Mouse (Mus musculus) limb, embryonic 11.5 days (tissue): Measurements from ENCODE around the gene Fkbp2. TPM values are rescaled to one million over a fixed set of nuclear protein-coding genes. Genes with fewer than 3 reads are reported as not detected.

ENCODE experiments used
- ATAC-seq: fragments of 200-750 bp; cut with Nextera tagmentation; 2 replicates; pipeline ENCODE4 v1.8.0; 2017; ENCODE audit warnings: low read depth; ENCODE audit not compliant: insufficient number of reproducible peaks, low FRiP score, low TSS enrichment
- DNase-seq: peaks from one replicate; pipeline ENCODE4 v3.0.0-alpha.2; 2015; ENCODE audit warnings: low spot score
- H3K27ac ChIP-seq: fragments of 300-500 bp; sonication (generic); replicated peaks from 2 replicates; pipeline ENCODE4 v1.5.1; 2014; ENCODE audit warnings: low read depth, mild to moderate bottlenecking, low read length
- H3K27me3 ChIP-seq: fragments of 300-500 bp; sonication (generic); 2 replicates; pipeline ENCODE4 v1.6.1; 2014; ENCODE audit warnings: mild to moderate bottlenecking, low read length, mixed read lengths; ENCODE audit not compliant: control insufficient read depth, insufficient read depth
- H3K36me3 ChIP-seq: fragments of 300-500 bp; sonication (generic); 2 replicates; pipeline ENCODE4 v1.6.1; 2014; ENCODE audit warnings: mild to moderate bottlenecking, low read length, moderate library complexity, mixed read lengths; ENCODE audit not compliant: control insufficient read depth, insufficient read depth
- H3K4me1 ChIP-seq: fragments of 300-500 bp; sonication (generic); 2 replicates; pipeline ENCODE4 v1.6.1; 2014; ENCODE audit warnings: low read length, mixed read lengths; ENCODE audit not compliant: control insufficient read depth, insufficient read depth
- H3K4me2 ChIP-seq: fragments of 300-500 bp; sonication (generic); 2 replicates; pipeline ENCODE4 v1.6.1; 2014; ENCODE audit warnings: low read depth, mild to moderate bottlenecking, moderate library complexity; ENCODE audit not compliant: severe bottlenecking
- H3K4me3 ChIP-seq: fragments of 300-500 bp; sonication (generic); 2 replicates; pipeline ENCODE4 v1.5.1; 2014; ENCODE audit warnings: low read depth, low read length
- H3K9ac ChIP-seq: fragments of 300-500 bp; sonication (generic); 2 replicates; pipeline ENCODE4 v1.6.1; 2014; ENCODE audit warnings: mild to moderate bottlenecking, low read length
- H3K9me3 ChIP-seq: fragments of 300-500 bp; sonication (generic); 2 replicates; pipeline ENCODE4 v1.6.1; 2016; ENCODE audit warnings: low read length; ENCODE audit not compliant: control insufficient read depth
- WGBS: fragments of 180-500 bp; shearing (Covaris S2); extraction: QIAGEN DNeasy Blood & Tissue Kit; methylation state at CpG from one replicate; pipeline ENCODE4 v1.1.7; 2014; 5-methylcytosine and 5-hydroxymethylcytosine counted together
- polyA plus RNA-seq: library from polyadenylated mRNA; unstranded; fragments of >200 nt; fragmentation: Nextera tagmentation; extraction: Ambion mirVana; gene quantifications from 2 replicates; pipeline ENCODE4 v1.2.1, GENCODE M21; 2014

Fkbp2 gene
- polyA plus RNA-seq, 1 experiment from 2014 or later = 70.9 TPM

DNA sequence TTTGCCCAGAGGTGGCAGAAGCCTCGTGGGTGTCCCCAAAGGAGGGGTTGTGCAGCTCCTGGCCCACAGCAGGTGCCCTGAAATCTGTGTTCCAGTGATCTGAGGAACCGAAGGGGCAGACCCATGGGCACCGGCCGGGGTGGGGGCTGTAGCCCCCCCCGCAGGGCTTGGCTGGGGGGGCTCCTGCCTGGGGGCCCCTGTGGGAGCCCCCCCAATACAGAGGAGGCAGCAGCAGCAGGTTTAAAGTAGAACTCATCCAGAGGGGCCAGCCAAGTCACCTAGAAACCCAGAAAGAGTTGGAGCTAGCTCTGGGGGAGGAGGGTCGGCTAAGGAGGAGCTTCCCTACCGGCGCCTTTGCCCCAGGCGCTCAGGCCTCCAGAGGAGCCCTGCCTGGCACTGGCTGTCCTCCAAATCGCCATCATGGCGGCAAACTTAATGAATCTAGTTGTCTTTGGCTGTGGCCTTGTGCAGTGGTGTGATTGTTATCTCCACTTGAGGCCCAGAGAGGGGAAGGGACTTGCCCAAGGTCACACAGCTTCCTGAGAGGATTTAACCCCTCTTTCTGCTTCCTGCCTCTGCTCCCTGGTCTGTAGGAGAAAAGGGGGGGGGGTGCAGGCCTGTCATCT is 9.7 kb downstream of the Fkbp2 start:
- H3K9ac ChIP-seq = no peak overlapping the region
- H3K4me1 ChIP-seq = peaks cover 27% of the 10 kb centered on the region
- H3K4me2 ChIP-seq = peak overlapping the region; percentile 69
- peak overlapping the region; percentile 58 for H3K4me3 ChIP-seq
- 23% methylated on average over 11 of the region's 11 CpGs for WGBS
- 0 out of 2 replicates have a peak overlapping the region, but pooled peaks have one; percentile 8 for H3K27ac ChIP-seq
- H3K9me3 ChIP-seq = no peaks in the 10 kb centered on the region
- no peak for DNase-seq
- peaks cover 2% of the 10 kb centered on the region; the same call in 1 of the 2 replicates for H3K36me3 ChIP-seq
- ATAC-seq = no peak
- H3K27me3 ChIP-seq = no peaks in the 10 kb centered on the region; the same call in 1 of the 2 replicates

GRCm38 (mm10) chr19:6969665-6970381 is 10.5 kb downstream of the Fkbp2 start:
- peaks cover 2% of the 10 kb centered on the region; the same call in 1 of the 2 replicates for H3K36me3 ChIP-seq
- DNase-seq (peak; percentile 80), ATAC-seq (peak; percentile 58; the same call in 1 of the 2 replicates)
- peaks cover 27% of the 10 kb centered on the region for H3K4me1 ChIP-seq
- no peaks in the 10 kb centered on the region for H3K9me3 ChIP-seq
- peak overlapping the region; percentile 69 for H3K4me2 ChIP-seq
- H3K9ac ChIP-seq = peak overlapping the region; percentile 73
- no peak overlapping the region for H3K27ac ChIP-seq
- WGBS = 0% methylated on average over 55 of the region's 55 CpGs
- H3K27me3 ChIP-seq = no peaks in the 10 kb centered on the region; the same call in 1 of the 2 replicates
- peak overlapping the region; percentile 58 for H3K4me3 ChIP-seq

- ATAC-seq = 0 out of 2 replicates have a peak, but pooled peaks have one; percentile 5
- no peak for DNase-seq
- no peaks in the 10 kb centered on the region; the same call in 1 of the 2 replicates for H3K27me3 ChIP-seq
- peaks cover 27% of the 10 kb centered on the region for H3K4me1 ChIP-seq
- WGBS = 1% methylated on average over 20 of the region's 20 CpGs
- no peak overlapping the region for H3K27ac ChIP-seq
- H3K4me3 ChIP-seq = peak overlapping the region; percentile 58
- no peaks in the 10 kb centered on the region for H3K9me3 ChIP-seq
- H3K36me3 ChIP-seq = peaks cover 2% of the 10 kb centered on the region; the same call in 1 of the 2 replicates
- peak overlapping the region; percentile 69 for H3K4me2 ChIP-seq
- H3K9ac ChIP-seq = peak overlapping the region; percentile 73
These were observed 11.0 kb downstream of the Fkbp2 start for GRCm38 (mm10) chr19:6969291-6969664.

DNA sequence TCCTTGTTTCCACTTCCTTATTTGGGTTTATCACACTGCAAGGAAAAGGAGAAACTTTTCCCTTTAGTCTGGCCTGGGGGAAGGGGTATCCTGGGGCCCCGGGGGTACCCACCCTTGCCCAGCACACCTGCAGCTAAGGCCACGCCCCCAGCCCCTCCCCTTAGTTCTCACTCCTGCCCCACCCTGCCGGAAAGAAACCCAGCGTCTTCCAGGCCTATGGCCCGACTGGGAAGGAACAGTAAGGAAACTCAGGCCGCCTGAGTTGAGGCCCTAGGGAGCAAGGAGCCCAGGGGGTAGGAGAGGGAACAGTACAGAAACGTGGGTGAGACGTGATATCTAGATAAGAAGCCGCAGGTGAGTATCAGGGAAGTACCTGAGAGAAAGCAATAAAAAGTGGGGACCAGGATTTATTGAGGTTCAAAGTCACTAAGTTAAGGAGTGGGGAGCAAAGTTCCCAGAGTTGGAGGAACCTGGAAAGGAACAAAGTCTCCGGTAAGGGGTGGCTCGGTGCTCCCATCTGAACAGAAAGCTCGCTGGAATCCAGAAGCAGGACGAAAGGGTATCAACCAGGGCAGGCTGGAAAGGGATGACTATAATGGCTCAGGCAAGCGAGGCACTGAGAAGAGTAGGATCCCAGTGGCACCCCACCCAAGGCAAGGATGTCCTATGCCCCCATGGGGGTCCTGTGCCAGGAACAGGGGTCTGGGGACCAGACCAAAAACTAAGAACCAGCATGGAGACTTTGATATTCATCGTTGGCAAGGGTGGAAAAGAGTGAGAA is 11.6 kb downstream of the Fkbp2 start:
- no peak overlapping the region for H3K27ac ChIP-seq
- DNase-seq (no peak), ATAC-seq (no peak)
- no peaks in the 10 kb centered on the region for H3K9me3 ChIP-seq
- H3K4me2 ChIP-seq = peak overlapping the region; percentile 69
- H3K36me3 ChIP-seq = peaks cover 2% of the 10 kb centered on the region; the same call in 1 of the 2 replicates
- peak overlapping the region; percentile 73 for H3K9ac ChIP-seq
- H3K27me3 ChIP-seq = no peaks in the 10 kb centered on the region; the same call in 1 of the 2 replicates
- 11% methylated on average over 15 of the region's 15 CpGs for WGBS
- peak overlapping the region; percentile 58 for H3K4me3 ChIP-seq
- peaks cover 27% of the 10 kb centered on the region for H3K4me1 ChIP-seq

DNA sequence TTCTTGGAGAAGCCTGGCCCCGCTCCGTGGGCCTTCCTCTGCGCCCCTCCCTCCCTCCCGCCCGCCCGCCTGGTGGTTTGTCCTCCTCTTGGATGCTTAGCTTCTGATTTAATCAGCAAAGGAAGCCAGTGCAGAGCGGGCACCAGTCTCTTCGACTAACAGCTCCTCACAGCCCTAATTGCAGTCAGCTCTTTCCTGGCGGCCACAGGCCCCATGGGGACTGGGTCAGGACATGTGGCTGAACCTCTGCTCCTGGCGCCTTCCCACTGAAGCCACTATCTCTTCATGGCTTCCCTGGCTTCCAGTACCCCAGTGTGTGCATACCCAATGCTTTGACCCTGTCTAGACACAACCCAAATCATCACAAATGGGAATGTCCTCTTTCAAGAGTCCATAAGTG is 23.8 kb downstream of the Fkbp2 start:
- Histone ChIP-seq H3K27me3 (no peaks in the 10 kb centered on the region), H3K9ac (no peak overlapping the region), H3K9me3 (no peaks in the 10 kb centered on the region), H3K4me1 (peaks cover 9% of the 10 kb centered on the region; the same call in 1 of the 2 replicates), H3K27ac (no peak overlapping the region), H3K36me3 (peaks cover 5% of the 10 kb centered on the region; the same call in 1 of the 2 replicates), H3K4me3 (no peak overlapping the region), H3K4me2 (no peak overlapping the region)
- ATAC-seq (no peak), DNase-seq (no peak)
- WGBS = 85% methylated on average over 10 of the region's 10 CpGs

DNA sequence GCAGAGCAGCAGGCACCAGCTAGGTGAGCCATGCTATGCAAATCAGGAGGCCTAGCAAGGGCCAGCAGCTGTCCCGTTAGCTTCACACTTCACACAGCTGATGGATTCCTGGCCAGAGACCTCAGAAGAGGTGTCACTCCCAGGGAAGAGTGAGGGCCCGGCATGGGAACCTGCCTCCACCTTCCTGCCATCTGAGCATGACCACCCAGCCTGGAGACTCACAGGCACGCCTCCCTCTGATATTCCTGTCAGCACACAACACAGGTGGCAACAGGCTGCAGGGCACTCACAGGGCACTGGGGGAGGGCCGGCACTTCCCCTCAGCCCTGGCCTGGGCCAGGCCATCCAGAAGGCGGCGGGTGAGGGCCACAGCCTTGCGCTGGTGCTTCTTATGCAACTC is 24.9 kb downstream of the Fkbp2 start:
- no peak for DNase-seq
- WGBS = 67% methylated on average over 7 of the region's 7 CpGs
- H3K27ac ChIP-seq = no peak overlapping the region
- no peaks in the 10 kb centered on the region for H3K9me3 ChIP-seq
- H3K4me3 ChIP-seq = no peak overlapping the region
- H3K4me1 ChIP-seq = peaks cover 9% of the 10 kb centered on the region; the same call in 1 of the 2 replicates
- no peaks in the 10 kb centered on the region for H3K27me3 ChIP-seq
- peaks cover 5% of the 10 kb centered on the region; the same call in 1 of the 2 replicates for H3K36me3 ChIP-seq
- H3K4me2 ChIP-seq = no peak overlapping the region
- ATAC-seq = no peak
- H3K9ac ChIP-seq = no peak overlapping the region

DNA sequence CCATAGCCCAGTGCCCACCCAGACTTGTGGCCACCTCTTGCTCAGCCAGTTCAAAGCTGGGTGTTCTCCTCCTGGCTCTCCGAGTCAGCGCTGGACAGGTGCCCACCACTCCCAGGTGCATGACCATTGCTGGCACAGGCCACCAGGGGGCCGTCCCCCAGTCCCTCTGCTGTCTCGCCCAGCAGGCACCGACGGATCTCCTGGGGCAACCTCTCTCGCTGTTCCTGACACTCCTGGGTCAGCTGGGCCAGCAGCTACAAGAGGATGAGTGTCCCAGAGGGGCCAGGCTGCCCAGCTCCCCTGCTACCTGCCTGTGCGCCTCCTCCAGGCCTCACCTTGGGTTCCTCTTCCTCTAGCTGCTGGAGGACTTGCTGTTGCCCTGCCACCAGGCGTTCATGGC is 26.3 kb downstream of the Fkbp2 start:
- H3K27me3 ChIP-seq = no peaks in the 10 kb centered on the region
- peaks cover 9% of the 10 kb centered on the region; the same call in 1 of the 2 replicates for H3K4me1 ChIP-seq
- ATAC-seq = no peak
- H3K9me3 ChIP-seq = no peaks in the 10 kb centered on the region
- WGBS = 55% methylated on average over 9 of the region's 9 CpGs
- 0 out of 2 replicates have a peak overlapping the region, but pooled peaks have one; percentile 2 for H3K4me2 ChIP-seq
- no peak overlapping the region for H3K27ac ChIP-seq
- no peak overlapping the region for H3K4me3 ChIP-seq
- DNase-seq = peak; percentile 39
- no peak overlapping the region for H3K9ac ChIP-seq
- H3K36me3 ChIP-seq = peaks cover 5% of the 10 kb centered on the region; the same call in 1 of the 2 replicates

DNA sequence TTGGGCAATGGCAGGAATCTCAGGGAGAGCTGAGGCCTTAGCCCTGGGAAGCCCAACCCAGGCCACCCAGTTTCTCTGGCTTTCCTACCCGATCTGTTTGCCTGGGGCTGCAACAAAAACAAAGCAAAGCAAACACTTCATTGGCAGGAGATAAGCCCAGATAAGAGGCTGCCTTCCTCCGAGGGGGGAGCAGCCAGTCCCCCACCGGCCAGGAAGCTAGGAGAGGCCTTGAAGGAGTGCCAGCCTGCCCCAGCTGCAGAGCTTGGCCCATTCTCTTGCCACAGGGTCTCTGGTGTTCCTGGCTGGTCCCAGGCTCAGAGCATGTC is 27.6 kb downstream of the Fkbp2 start:
- Histone ChIP-seq H3K36me3 (peaks cover 5% of the 10 kb centered on the region; the same call in 1 of the 2 replicates), H3K9me3 (no peaks in the 10 kb centered on the region), H3K27me3 (no peaks in the 10 kb centered on the region), H3K9ac (no peak overlapping the region; the same call in 1 of the 2 replicates), H3K4me2 (peak overlapping the region; percentile 79), H3K4me3 (peak overlapping the region; percentile 63; the same call in 1 of the 2 replicates), H3K4me1 (peaks cover 9% of the 10 kb centered on the region; the same call in 1 of the 2 replicates), H3K27ac (no peak overlapping the region; the same call in 1 of the 2 replicates)
- no peak for DNase-seq
- WGBS = 11% methylated on average over 3 of the region's 3 CpGs
- no peak for ATAC-seq
